Mouse (Mus musculus): ENCODE measurements at regions not wholly inside any gene's neighbourhood (a gene's known extent, or its start where the extent isn't known, plus 50 kb on each side); places are given as distances from the start of the nearest gene placed in this dataset.

GRCm38 (mm10) chr11:31540816-31541215, 130.9 kb downstream of the Bod1 start:
- no peak for DNase-seq (ENCODE audit: low spot score in 2 of 2)

GRCm38 (mm10) chr11:31531416-31531815, 140.3 kb downstream of the Bod1 start:
- no peak for DNase-seq (ENCODE audit: low spot score in 2 of 2)

GRCm38 (mm10) chr11:31530851-31531250, 140.8 kb downstream of the Bod1 start:
- no peak for DNase-seq (ENCODE audit: low spot score in 2 of 2)

GRCm38 (mm10) chr11:31529686-31530085, 142.0 kb downstream of the Bod1 start:
- DNase-seq (ENCODE audit: low spot score in 2 of 2): no peak

GRCm38 (mm10) chr11:31524708-31525107, 147.0 kb downstream of the Bod1 start:
- no peak for DNase-seq (ENCODE audit: low spot score in 2 of 2)

GRCm38 (mm10) chr11:31524065-31524618, 147.5 kb downstream of the Bod1 start:
- no peak for DNase-seq (ENCODE audit: low spot score in 2 of 2)

GRCm38 (mm10) chr11:31522127-31522526, 149.6 kb downstream of the Bod1 start:
- DNase-seq (ENCODE audit: low spot score in 2 of 2): no peak

GRCm38 (mm10) chr11:31520909-31521308, 150.8 kb downstream of the Bod1 start:
- DNase-seq (ENCODE audit: low spot score in 2 of 2): no peak

GRCm38 (mm10) chr11:31503239-31503916, 133.5 kb upstream of the Stc2 start:
- DNase-seq (ENCODE audit: low spot score in 2 of 2): no peak

- no peak for DNase-seq (ENCODE audit: low spot score in 2 of 2)
Observed at GRCm38 (mm10) chr11:31485429-31485828, 115.6 kb upstream of the Stc2 start.

- DNase-seq (ENCODE audit: low spot score in 2 of 2): no peak
Observed at GRCm38 (mm10) chr11:31481057-31481340, 111.1 kb upstream of the Stc2 start.

GRCm38 (mm10) chr11:31480225-31481056, 110.6 kb upstream of the Stc2 start:
- DNase-seq (ENCODE audit: low spot score in 2 of 2): no peak

- no peak for DNase-seq (ENCODE audit: low spot score in 2 of 2)
Observed at GRCm38 (mm10) chr11:31477763-31478162, 107.9 kb upstream of the Stc2 start.

- no peak for DNase-seq (ENCODE audit: low spot score in 2 of 2)
Observed at GRCm38 (mm10) chr11:31477104-31477503, 107.2 kb upstream of the Stc2 start.

GRCm38 (mm10) chr11:31473017-31473416, 103.1 kb upstream of the Stc2 start:
- DNase-seq (ENCODE audit: low spot score in 2 of 2): no peak

GRCm38 (mm10) chr11:31470681-31471414, 101.0 kb upstream of the Stc2 start:
- no peak for DNase-seq (ENCODE audit: low spot score in 2 of 2)

- no peak for DNase-seq (ENCODE audit: low spot score in 2 of 2)
Observed at GRCm38 (mm10) chr11:31464844-31465243, 95.0 kb upstream of the Stc2 start.

GRCm38 (mm10) chr11:31462440-31462839, 92.6 kb upstream of the Stc2 start:
- DNase-seq (ENCODE audit: low spot score in 2 of 2): no peak

- DNase-seq (ENCODE audit: low spot score in 2 of 2): no peak
Observed at GRCm38 (mm10) chr11:31461824-31462223, 92.0 kb upstream of the Stc2 start.

GRCm38 (mm10) chr11:31461348-31461747, 91.5 kb upstream of the Stc2 start:
- DNase-seq (ENCODE audit: low spot score in 2 of 2): no peak

- no peak for DNase-seq (ENCODE audit: low spot score in 2 of 2)
Observed at GRCm38 (mm10) chr11:31427374-31427773, 57.5 kb upstream of the Stc2 start.
